Mouse (Mus musculus) adrenal gland (tissue): ENCODE measurements around the gene Areg.

Experiments used
- intact Hi-C: fragments of 180-260 bp; cut with DNase I; formaldehyde crosslinking; loops from one replicate; pipeline ENCODE4 v1.15.1; 2025
- long read RNA-seq, 2 experiments: library from polyadenylated mRNA; unstranded; transcript quantifications; one replicate each; pipeline ENCODE4 v2.0.0; 2020; ENCODE audit warnings: borderline replicate concordance in 1 of 2; ENCODE audit not compliant: insufficient replicate concordance in 1 of 2

Areg gene
- long read RNA-seq, experiment 1, result 0 reads
- long read RNA-seq, experiment 2, result 0 reads

DNA sequence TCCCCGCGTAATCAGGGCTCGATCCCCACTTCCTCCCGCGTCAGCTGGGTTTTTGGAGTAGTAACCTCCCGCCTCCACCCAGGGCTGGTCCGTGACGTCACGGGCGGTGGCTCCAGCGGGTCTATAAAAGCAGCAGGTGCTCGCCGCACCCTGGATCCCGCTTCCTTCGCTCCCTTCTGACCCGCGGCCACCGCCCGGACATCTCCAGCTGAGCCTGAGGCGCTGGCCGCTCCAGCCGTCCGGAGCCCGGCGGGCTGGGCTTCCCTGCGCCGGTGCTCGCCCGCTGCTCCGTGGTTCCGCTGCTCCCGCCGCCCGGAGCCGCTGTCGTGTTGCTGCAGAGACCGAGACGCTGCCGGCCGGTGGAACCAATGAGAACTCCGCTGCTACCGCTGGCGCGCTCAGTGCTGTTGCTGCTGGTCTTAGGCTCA is at the start of gene Areg:
TSS of gene Areg (plus strand) at position 154 of the 428 bp plus-strand sequence.
- intact Hi-C loops, result no loop called here

DNA sequence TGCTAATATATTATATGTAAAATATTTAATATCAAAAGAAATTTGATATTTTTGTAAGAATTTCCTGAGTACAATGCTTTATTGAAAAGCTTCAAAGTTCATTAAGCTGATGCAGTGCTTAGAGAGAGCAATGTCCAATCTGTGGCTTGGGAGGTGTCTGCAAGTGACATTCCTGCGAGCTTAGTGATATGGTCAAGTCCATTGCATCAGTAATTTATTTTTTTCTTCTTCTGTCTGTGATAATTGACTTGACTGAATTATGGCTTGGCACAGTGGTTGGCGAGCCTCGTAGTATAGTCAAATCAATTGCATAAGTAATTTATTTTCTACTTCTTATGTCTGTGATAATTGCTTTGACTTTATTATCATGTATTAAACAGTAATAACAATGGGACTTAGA is 49.1 kb upstream of the Areg start:
- intact Hi-C loops, result no loop called here

DNA sequence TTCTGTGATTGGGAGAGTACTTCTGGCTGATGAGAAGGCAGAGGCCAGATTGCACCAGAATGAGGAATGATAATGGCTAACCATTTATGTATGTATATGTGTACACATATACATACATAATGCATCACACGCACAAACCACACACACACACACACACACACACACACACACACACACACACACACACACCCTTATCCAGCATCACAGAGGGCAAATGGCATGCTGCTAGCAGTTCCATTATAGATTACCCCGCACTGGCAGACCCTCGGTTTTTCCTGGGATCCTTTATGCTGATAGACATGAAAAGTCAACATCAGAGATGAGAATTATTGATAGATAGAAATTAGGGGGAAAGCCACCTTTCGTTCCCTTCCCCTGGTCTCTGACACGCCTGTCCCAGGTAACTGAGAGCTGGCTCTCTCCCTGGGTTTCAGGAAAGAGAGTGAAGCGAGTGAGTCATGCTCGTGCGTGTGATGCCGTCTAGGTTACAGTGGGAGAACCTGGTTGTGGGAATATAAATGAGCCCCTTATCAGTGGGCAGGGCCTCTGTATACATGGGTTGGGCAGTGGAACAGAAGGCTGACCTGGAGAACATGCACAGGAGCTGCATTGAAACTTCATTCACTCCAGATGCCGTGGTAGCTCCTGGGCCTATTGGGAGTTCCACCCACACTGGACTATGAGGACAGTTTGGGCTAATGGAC is 41.3 kb upstream of the Areg start:
- intact Hi-C loops, result no loop called here

DNA sequence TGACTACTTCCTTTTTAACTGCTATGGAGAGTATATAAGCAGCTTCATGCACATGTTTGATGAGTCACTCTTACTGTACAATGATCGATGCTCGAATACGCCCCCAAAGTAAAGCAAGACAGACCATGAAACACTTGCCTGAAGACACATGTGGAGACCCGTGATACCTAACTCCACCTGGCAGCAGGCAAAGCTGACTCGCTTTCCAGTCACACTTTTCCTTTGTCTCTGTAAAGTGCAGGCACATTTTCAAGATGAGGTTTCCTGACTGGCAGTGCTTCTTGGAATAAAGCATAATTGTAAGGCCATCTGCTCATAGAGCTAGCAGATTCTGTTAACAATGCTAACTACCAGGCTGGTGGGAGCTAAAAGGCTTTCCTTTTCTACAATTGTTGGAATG is 37.7 kb upstream of the Areg start:
- intact Hi-C loops, result no loop called here

DNA sequence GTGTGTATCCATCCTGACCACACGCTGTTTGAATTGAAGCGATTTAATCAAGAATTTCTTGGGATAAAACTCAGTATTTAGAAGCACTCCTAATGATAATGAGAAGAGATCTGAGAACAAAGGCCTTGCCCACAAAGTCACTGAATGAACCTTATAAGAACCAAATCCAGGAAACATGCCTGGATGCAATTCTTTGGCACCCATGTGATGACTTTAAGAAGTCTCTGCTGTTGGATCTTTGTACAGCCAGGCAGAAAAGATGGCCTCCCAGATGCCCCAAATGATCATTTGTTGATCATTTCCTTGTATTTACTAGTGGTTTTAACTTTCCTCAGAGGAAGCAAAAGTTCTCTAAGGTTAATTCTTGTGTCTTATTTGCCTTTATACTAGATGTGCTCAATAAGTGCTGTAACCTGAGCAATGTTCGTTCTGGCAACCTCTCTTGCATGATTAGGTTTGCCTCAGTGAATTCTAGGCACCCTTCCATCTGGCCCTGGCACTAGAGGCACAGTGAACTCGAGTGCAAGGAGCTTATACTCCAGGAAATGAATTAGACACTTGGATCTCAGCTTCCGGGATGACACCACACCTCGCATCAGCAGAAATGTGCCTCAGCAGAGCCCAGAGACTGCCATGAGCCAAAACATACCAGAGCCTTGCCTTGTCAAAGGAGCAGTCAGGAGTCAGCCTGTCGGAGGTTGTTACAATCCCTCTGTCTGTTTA is 35.3 kb upstream of the Areg start:
- intact Hi-C loops, result no loop called here

DNA sequence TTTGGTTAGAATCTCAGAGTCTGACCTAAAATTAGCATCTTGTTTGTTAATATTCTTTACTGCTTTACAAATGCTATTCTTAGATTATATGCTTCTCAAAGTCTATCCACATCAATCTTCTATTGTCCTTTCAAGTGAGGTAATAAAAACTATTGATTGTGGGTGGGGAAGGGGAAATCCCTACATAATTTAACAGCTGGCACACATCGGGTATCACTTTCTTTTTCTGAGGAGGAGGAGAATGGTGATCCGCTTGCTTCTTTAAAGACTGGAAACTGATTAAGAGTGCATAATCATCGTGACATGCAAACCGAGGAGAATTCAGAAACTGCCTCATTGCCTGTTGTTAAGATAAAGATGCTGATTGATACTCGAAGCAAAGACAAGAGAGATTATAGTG is 33.2 kb upstream of the Areg start:
- intact Hi-C loops, result no loop called here

DNA sequence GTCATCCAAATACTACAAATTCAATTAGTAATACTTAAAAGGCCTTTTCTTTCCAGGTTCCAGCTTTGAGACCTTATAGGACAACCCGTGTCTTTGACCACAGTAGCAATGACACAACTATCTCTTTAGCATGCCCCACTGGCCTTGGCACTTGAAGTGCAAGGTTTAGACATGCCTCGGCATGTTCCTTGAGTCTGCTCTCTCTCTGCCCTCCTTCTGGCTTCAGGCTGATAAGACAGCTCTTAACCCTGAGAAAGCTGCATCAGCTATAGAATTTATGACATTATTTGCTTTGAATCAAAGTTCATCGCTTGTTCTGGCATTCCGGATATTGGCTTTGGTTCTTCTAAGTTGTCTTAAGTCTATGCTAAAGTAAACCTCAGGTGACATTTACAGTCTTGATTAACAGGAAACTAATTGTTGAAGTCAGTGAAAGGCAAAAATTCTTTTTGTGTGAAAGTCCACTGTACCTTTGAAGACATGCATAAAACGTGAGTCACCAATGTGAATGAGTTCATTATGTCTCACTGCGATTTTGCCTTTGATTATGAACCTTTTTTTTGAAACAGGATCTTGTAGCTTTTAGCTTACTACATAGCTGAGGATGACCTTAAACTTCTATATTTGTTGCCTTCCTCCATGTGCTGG is 29.3 kb upstream of the Areg start:
- intact Hi-C loops, result no loop called here

DNA sequence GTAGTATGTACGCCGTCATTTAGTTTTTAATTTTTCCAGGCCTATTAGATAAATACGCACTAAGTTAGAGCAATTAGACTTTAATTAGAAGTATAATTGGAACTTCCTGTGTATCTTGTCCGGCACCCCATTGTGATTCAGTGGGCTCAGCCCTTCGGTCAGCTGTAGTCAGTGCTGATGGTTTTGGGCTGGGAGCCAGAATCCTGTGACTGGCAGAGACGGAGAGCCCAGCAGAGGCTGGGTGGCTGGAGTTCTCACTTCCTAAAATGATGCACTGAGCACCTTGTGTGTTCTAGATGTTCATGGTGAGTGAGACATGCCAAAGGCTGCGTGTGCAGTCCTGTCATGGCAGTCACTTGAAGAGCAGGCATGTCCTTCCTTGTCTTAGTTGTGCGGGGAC is 28.4 kb upstream of the Areg start:
- intact Hi-C loops, result no loop called here

DNA sequence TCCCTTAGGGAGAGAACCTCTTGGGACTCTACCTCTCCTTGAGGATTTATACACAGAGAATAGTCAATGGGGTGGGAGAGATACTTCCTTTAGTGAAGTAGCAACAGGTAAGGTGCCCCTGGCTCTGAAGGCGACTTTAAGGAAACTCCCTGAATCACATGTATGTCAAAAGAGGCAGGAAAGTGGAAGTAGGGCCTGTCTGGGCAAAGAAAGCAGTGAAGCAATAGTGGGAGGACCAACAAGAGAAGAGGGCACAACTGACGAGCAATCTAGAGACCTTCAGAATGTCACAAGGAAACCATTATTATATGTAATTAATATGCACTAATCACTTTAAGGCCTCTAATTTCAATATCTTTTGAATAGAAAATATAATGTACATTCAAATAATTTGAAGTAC is 25.4 kb upstream of the Areg start:
- intact Hi-C loops, result no loop called here

DNA sequence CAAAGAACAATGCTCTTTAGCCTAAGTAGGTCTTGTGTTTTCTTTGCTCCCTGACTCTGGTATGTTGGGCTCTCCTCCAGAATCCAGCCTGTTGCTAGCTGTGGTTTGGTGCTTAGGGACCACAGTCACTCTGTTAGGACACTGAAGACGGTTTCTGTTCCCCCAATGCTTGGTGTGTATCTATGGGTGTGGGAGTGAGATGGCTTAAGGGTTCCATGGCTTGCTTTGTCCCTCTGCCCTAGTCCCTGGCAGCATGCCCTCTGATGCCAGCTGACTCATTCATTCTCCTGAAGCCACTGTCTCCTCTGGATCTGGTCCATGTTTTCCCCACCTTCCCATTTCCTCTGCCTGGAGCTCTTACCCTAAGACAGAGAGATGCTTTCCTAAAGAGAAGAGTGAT is 24.8 kb upstream of the Areg start:
- intact Hi-C loops, result no loop called here

DNA sequence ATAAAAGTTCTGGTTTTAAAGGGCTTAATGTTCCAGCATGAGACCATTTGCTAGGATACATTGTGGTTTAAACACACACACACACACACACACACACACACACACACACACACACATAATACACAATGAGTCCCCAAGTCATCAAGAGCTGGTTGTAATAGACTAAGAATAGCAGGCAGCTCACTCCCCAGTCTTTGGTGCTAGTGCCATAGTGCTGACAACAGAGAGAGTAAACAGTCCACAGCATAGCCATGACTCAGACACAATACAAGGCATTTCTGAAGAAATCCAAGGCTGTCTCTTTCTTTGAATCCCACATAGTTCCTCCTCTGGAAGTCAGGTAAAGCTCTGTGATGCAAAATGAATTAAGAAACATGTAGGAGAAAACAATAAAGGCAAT is 20.8 kb upstream of the Areg start:
- intact Hi-C loops, result no loop called here

DNA sequence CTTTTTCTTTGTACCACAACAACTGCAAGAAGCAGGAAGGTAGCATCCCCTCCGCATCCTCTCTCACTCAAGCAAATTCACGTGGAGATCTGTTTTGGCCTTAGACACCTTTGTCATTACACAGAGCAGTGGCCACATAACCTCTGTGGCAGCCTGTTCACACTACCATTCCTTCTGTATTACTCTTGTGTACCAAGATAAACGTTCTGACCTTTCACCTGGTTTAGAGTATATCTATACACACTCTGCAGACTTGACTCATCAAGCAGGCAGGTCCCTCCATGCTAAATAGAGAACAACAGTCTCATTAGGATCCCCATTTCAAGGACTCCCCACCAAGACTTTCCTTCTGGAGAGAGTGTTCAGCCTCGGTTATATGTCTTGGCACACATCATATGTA is 16.0 kb upstream of the Areg start:
- intact Hi-C loops, result no loop called here

DNA sequence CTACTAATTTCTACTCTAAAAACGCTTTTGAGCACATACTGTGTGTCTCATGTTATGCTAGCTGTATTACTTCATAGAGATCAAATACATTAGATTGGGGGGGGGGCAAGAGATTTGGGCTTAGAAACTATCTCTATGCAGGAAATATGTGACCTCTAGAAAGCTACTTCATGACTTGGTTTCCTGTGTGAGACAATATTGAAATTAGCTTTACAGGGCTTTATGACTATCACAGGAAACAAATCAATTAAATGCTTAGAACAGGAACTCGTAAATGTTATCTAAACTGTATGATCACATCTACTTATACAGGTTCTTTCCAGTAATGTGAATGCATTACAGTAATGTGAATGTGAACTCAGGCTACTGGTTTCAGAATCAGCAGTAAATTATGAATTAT is 15.3 kb upstream of the Areg start:
- intact Hi-C loops, result no loop called here

DNA sequence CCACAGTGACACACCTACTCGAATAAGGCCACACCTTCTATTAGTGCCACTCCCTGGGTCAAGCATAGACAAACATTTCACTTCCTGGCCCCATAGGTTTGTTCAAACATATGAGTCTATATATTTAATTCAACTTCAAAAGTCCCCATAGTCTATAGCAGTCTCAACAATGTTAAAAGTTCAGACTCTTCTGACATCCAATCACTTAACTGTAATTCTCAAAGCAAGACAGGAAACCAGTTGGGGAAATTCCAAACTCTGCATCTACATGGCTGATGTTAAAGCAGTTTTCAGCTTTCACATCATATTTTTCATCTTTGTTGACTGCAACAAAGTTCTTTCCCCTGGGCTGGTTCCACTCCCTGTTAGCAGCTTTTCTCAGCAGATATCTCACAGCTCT is 12.8 kb upstream of the Areg start:
- intact Hi-C loops, result no loop called here

DNA sequence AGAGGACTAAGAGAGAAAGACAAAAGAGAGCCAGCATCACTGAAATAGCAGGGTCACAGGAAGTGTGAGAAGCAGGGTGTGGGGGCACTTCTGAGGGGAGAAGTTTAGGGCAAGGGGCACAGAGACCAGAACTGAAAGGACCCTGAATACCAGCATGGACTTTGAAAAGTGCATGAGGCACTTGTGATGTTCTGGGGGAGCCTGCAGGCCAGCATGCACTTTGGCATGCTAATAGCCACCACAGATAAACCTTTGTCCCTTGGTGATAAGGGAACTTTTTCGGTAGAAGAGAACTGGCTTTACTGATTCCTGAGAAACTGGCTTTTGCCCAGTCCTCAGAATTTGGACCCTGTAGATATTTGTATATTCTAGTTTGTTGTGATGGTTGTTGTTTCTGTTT is 4.4 kb upstream of the Areg start:
- intact Hi-C loops, result no loop called here

DNA sequence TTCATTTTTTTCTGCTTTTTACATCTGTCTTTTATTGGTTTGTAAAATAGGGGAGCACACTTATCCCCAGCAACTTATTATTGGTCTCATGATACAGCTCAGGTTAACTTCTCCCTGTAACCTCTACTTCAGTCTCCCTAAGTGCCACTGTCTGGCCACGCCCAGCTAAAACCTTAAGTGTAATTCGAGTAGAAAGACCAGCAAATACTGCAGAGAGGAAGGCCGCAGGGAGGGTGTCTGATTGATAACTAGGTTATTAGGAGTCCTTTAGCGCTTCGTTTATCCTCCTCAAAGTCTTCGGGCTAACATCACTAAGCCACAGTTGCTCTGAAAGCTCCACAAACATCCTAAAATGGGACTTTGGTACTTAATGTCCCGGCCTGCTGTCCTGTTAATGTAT is 429 bp upstream of the Areg start:
- intact Hi-C loops, result no loop called here

DNA sequence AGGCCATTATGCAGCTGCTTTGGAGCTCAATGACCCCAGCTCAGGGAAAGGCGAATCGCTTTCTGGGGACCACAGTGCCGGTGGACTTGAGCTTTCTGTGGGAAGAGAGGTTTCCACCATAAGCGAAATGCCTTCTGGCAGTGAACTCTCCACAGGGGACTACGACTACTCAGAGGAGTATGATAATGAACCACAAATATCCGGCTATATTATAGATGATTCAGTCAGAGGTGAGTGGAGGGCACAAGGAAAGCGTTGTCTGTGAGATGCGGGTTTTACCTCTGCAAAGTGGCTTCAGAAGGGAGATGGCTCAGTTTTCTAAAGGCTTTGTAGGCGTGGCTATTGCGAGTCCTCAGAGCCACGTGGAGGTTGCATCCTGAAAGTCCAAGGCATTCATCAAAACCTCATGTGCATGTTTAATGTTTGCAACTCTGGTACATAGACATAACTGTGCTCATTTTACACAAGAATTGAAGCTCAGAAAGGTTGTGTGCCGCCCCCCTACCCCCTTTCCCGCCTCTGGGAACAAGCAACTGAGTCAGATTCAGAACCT is 1.6 kb downstream of the Areg start:
- intact Hi-C loops, result no loop called here

DNA sequence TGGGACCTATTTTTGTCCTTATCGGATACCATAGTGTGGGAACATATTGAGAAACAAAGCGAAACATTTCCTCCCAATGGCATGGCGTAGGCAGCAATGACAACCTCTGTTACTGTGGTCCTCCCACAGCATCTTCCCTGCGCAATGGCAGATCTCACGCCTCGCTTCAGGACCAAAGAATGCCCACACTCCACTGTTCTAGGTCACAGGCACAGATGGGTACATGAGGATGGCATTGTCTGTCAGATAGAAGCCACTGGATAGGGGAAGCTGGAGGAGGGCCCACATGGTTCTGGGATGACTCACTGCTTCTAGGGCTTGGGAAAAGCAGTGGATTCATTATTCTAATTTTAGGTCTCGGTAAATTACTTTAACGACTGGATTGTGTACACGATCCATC is 5.6 kb downstream of the Areg start:
- intact Hi-C loops, result no loop called here

DNA sequence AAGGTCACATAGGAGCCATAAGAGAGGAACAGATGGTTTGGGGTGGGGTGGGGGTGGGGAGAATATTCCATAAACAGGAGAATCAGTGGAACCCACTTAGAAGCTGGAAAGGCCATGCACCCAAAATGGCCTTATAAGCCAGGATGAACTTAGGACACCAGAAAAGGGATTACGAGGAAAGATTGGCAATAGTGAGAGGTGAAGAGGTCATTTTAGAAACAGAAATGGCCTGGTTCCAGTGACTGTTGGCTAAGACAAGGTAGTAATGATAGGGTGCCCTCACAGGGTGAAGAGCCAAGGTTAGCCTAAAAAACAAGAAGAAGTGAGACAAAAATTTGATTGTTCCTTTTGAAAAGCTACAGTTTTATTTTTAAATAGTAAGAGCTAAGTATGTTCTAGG is 7.6 kb downstream of the Areg start:
- intact Hi-C loops, result no loop called here

DNA sequence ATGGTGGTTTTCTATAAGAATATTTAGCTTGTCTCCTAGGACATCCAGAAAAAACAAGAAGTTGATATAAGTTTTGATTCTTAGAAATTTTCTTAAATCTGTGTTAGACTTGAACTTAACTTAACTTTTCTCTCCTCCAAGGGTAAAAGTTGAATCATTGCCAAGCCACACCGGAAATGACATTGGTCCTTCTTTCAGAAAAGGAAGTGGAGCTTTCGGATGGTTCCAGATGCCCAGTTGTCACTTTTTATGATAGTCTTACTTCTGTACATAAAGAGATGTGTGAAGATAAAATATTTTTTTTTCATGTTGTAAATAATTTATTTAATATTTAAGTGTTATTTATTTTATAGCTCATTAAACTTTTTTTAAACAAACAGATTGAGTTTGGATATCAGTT is 8.7 kb downstream of the Areg start:
- intact Hi-C loops, result no loop called here

DNA sequence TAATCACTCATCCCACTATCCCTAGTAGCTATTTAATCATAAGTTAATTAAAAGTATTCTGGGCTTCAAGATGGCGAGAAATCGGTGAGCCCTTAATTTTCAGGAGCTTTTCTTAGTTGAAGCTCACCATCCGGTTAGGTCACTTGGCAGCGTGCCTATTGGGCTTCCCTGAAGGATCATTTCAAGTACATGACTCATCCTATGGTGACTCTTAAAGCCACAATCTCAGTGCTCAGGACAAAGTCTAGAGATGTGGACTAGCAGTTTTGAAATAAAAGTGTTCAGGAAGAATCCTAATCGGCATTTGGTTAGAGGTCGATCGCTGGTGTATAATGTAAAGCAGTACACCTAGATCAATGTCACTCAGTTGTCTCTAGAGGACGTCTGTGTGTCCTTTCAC is 17.3 kb downstream of the Areg start:
- intact Hi-C loops, result no loop called here

DNA sequence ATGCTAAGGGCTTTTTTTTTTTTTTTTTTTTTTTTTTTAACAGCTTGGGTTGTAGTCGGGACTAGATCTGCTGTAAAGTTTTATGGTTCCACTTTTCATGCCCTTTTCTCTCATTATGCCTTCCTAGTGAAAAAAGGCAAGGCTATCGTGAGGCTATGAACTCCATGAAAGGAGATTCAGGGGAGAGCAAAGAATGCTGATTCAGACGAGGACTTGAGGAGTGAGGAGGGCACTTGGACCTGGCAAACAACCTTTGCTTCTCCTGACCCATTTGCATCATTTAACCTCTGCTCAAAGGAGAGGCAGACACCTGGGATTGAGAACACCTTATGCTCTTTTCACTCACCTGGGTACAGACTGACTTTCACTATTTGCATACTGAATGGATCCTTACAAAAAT is 17.8 kb downstream of the Areg start:
- intact Hi-C loops, result no loop called here
